Mouse (Mus musculus) E14TG2a.4 (cell line): ENCODE results near the gene Tmem198.

Source experiments
- H3K27me3 ChIP-seq: 2 replicates; pipeline ENCODE4 v1.6.1; 2014; ENCODE audit warnings: low read length, control low read depth; ENCODE audit not compliant: insufficient read depth
- H3K36me3 ChIP-seq: 2 replicates; pipeline ENCODE4 v1.6.1; 2014; ENCODE audit warnings: low read length, control low read depth; ENCODE audit not compliant: insufficient read depth
- H3K4me1 ChIP-seq: replicated peaks from 2 replicates; pipeline ENCODE4 v1.6.1; 2014; ENCODE audit warnings: low read depth, low read length, control low read depth
- H3K4me3 ChIP-seq: replicated peaks from 2 replicates; pipeline ENCODE4 v1.5.1; 2014; ENCODE audit warnings: mild to moderate bottlenecking, low read length
- H3K9me3 ChIP-seq: 2 replicates; pipeline ENCODE4 v1.6.1; 2014; ENCODE audit warnings: low read length, control low read depth
- CTCF ChIP-seq: conservative IDR thresholded peaks from 2 replicates; pipeline ENCODE4 v1.5.1; 2014; ENCODE audit warnings: low read length
- NANOG ChIP-seq: IDR thresholded peaks from 2 replicates; pipeline ENCODE4 v1.6.1; 2014; ENCODE audit warnings: borderline replicate concordance, low read length, mixed read lengths
- POU5F1 ChIP-seq: IDR thresholded peaks from 2 replicates; pipeline ENCODE4 v1.6.1; 2014; ENCODE audit warnings: low read length, borderline replicate concordance

The Tmem198 gene

GRCm38 (mm10) chr1:75478916-75479634, at the start of gene Tmem198, which contains the start of gene Chpf:
Gene Tmem198 (plus strand): TSS chr1:75479532.
Gene Chpf (minus strand): TSS chr1:75479307.
- Histone ChIP-seq H3K36me3 (peaks cover 30% of the 10 kb centered on the region), H3K4me3 (peak within 1 kb of the TSS; percentile 96), H3K9me3 (no peaks in the 10 kb centered on the region), H3K27me3 (peaks cover 44% of the 10 kb centered on the region), H3K4me1 (peaks cover 78% of the 10 kb centered on the region)
- no peak for TF ChIP-seq POU5F1
- no peak for TF ChIP-seq CTCF
- no peak for TF ChIP-seq NANOG

GRCm38 (mm10) chr1:75435475-75436328, 43.6 kb upstream of the Tmem198 start, which contains the start of gene Gmppa:
Gene Gmppa (plus strand): TSS chr1:75435930.
- no peak for TF ChIP-seq NANOG
- TF ChIP-seq CTCF, result no peak
- no peak for TF ChIP-seq POU5F1
- no peaks in the 10 kb centered on the region for H3K9me3 ChIP-seq
- peaks cover 22% of the 10 kb centered on the region for H3K27me3 ChIP-seq
- H3K4me1 ChIP-seq, result peaks cover 35% of the 10 kb centered on the region
- H3K36me3 ChIP-seq, result peaks cover 32% of the 10 kb centered on the region
- peak within 1 kb of the TSS; percentile 81 for H3K4me3 ChIP-seq

GRCm38 (mm10) chr1:75438782-75439181, 40.5 kb upstream of the Tmem198 start:
- Histone ChIP-seq H3K4me1 (peaks cover 61% of the 10 kb centered on the region), H3K27me3 (no peaks in the 10 kb centered on the region), H3K9me3 (no peaks in the 10 kb centered on the region), H3K4me3 (no peak overlapping the region), H3K36me3 (peaks cover 43% of the 10 kb centered on the region)
- TF ChIP-seq CTCF, result no peak
- TF ChIP-seq NANOG, result no peak
- no peak for TF ChIP-seq POU5F1

GRCm38 (mm10) chr1:75440661-75441060, 38.7 kb upstream of the Tmem198 start:
- peaks cover 76% of the 10 kb centered on the region for H3K4me1 ChIP-seq
- TF ChIP-seq NANOG (no peak), POU5F1 (no peak), CTCF (no peak)
- peaks cover 12% of the 10 kb centered on the region for H3K27me3 ChIP-seq
- no peaks in the 10 kb centered on the region for H3K9me3 ChIP-seq
- H3K36me3 ChIP-seq, result peaks cover 43% of the 10 kb centered on the region
- no peak overlapping the region for H3K4me3 ChIP-seq

- Histone ChIP-seq H3K9me3 (no peaks in the 10 kb centered on the region), H3K4me1 (peaks cover 78% of the 10 kb centered on the region), H3K4me3 (no peak overlapping the region), H3K36me3 (peaks cover 43% of the 10 kb centered on the region), H3K27me3 (peaks cover 16% of the 10 kb centered on the region)
- no peak for TF ChIP-seq NANOG
- TF ChIP-seq POU5F1, result no peak
- TF ChIP-seq CTCF, result no peak
These were observed 37.8 kb upstream of the Tmem198 start for GRCm38 (mm10) chr1:75441471-75441996.

GRCm38 (mm10) chr1:75442171-75442570, 37.2 kb upstream of the Tmem198 start:
- Histone ChIP-seq H3K4me1 (peaks cover 78% of the 10 kb centered on the region), H3K36me3 (peaks cover 40% of the 10 kb centered on the region), H3K4me3 (no peak overlapping the region), H3K9me3 (no peaks in the 10 kb centered on the region), H3K27me3 (peaks cover 22% of the 10 kb centered on the region)
- no peak for TF ChIP-seq POU5F1
- TF ChIP-seq NANOG, result no peak
- TF ChIP-seq CTCF, result no peak

- Histone ChIP-seq H3K4me3 (peak overlapping the region; percentile 56), H3K36me3 (peaks cover 35% of the 10 kb centered on the region), H3K4me1 (peaks cover 82% of the 10 kb centered on the region), H3K27me3 (peaks cover 29% of the 10 kb centered on the region), H3K9me3 (no peaks in the 10 kb centered on the region)
- TF ChIP-seq CTCF (no peak), NANOG (no peak), POU5F1 (no peak)
These were observed 36.5 kb upstream of the Tmem198 start for GRCm38 (mm10) chr1:75442811-75443210.
